Mouse (Mus musculus): Measurements from ENCODE around the gene Pdcd4. TPM values are rescaled to one million over a fixed set of nuclear protein-coding genes. Genes with fewer than 3 reads are reported as not detected.
A peak's percentile ranks its signal among the peaks of the same experiment; 100 is the strongest.

Gene Pdcd4
- total RNA-seq, 2 experiments from 2014 or later: 20.6 to 22.4 TPM

DNA sequence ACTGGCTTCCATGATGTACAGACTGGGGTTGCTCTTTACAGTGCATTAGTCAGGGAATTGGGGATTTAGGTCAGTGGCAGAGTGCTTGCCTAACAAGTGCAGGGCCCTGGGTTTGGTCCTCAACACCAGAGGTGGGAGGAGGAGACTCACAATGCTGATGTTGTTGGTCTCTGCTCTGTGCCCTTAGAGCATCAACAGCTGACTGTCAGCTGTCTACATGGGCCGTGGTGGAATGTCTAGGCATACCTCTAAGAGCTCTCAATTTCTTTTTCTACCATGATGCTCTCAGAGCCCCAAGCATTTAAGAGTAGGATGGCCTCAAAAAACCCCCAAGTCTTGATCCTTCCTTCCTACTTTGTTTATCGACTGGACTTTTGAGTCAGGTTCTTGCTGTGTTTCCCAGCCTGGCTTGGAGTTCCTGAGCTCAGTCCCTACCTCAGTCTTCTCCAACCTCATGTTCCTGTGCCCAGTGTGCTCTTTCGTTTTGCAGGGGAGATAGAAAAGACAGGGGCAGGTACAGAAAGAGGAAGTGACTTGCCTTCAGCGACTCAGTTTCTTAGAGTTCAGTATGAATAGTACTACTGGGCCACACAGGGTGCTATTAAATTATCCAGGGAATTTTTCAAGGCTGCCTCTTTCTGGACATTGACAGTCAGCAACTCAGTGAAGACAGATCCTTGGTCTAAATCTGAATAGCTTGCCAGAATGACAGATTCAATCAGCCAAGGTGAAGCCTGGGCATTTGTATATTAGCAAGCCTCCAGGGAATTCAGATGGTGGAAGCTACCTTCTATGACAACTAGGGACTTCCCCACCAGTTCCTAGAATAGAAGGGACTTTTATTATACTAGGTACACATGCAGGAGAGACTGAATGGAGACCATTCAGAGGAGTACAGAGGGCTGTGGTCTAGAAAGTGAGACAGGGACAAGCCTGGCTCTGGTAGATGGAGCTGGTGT lies 22.3 kb upstream of the Pdcd4 start:
- intact Hi-C loops (cut with DNase I; ENCODE audit: low total_unique reads): no loop called here
- DNase-seq: no peak

DNA sequence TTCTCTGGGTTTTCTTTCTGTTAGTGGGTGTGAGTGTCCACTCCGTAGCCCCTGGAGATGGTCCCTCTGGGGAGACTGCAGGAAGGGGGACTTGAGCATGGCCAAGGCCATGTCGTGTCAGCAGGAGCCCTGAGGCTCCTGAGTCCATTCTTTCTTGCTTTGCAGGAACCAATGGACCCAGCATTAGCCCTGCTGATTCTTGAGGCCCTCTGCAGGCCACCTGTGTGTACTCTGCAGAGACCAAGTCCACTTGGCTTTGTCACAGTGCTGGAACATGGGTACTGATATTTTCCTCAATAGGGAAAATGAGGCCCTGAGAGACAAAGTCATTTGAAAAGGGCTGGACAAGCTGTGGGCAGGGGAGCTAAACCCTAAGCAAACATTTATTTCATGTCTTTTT lies 21.5 kb upstream of the Pdcd4 start:
- DNase-seq: no peak
- intact Hi-C loops (cut with DNase I; ENCODE audit: low total_unique reads): no loop called here

DNA sequence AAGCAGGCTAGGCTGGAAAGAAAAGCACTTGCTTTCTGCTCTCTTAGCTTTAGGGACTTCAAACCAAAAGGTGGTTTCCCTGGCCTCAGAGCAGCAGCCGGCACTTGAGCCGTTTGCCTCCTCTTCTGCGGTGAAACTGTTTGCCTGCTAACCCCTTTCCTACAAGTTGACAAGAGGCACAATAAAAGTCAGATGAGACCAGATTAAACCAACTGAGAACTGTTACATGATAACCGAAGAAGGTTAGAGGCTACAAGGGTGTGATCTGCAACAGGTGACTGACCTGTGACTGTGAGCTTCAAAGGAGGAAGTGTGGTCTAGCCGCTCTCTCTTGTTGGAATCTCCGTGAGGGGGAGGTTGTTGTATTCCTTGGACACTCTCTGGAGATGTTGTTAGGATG lies 20.5 kb upstream of the Pdcd4 start:
- intact Hi-C loops (cut with DNase I; ENCODE audit: low total_unique reads): no loop called here
- DNase-seq: no peak

DNA sequence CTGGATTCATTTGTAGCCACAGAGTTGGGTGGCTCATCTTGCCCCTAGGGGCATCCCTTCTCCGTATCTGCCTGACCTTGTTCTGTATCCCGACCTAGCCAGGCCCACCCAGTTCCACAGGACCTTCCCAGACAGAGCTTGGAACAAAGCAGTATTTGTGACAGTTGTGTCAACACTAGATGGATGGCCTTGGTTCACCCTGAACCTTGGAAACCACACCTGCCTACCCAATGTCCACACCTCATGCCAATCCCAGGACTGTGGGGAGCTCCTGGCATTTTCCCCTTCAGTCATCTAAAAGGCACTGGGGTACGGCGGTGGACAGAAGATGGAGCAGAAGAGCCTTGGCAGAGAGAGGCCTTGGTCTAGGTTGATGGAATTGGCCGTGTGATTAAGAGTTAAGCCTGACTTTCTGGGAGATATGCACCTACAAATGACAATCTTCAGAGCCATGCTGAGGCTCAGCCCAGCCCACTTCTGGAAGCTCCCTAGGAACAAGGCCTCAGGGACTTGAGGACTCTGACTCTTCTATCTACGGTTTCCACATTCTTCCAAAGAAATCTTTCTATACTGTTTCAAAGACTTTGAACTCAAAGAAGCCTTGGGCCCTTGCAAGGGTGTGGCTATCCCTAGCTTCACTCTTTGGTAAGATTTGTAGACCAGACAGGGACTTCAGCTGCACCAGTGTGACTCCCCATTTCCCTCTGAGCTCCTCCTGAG lies 18.9 kb upstream of the Pdcd4 start:
- no peak for DNase-seq
- intact Hi-C loops (cut with DNase I; ENCODE audit: low total_unique reads): no loop called here

DNA sequence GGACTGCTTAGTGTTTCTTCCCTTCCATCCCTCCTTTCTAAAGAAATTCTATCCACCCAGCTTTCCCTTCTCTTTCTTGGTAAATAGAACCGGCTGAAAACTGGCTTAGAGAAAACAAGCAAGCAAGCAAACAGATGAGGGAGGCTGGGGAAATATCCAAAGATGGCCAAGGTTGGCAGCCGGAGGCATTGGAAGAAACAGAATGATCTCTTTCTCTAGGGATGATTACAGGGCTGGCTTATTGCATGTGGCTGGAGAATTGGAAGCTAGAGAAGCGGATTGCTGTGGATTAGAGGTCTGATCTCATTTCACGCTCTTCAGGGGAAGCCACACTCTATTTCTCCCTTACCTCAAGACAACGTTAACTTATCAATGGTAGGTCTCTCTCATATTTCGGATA lies 16.8 kb upstream of the Pdcd4 start:
- DNase-seq: no peak
- intact Hi-C loops (cut with DNase I; ENCODE audit: low total_unique reads): no loop called here

DNA sequence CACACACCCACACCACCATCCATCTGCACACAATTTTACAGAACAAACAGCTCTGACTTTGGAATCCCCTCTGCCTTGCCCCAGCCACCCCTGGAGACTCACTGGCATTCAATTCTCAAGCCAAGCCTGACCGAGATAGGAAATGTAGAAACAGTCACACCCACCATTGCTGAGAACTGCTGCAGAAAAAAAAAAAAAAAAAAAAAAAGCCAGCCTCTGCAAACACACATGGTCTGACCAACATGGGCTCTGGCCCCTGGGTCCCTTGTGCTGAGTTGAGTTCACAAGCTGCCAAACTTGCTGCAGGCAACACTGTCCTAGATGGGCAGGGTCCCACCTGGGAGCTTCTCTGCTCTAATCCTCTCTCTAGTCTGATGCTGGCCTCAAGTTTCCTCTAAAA lies 14.3 kb upstream of the Pdcd4 start:
- DNase-seq: no peak
- intact Hi-C loops (cut with DNase I; ENCODE audit: low total_unique reads): no loop called here

DNA sequence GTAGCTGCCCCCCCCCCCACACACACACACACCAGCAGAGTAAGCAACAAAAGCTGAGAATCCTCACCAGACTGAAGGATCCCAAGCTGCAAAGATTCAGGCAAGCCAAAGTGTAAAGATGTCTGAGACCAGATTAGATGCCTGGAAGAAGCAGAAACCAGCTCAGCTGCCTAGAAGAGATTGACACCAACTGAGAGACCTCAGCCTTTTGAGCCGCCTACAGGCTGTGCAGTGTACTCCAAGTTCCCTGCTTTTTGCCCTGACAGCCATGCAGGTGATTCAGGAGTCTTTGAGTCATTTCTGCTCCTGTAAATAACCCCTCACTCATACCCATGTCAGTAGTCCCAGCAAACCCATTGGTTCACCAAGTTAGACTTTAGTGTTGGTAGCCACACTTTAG lies 11.6 kb upstream of the Pdcd4 start:
- intact Hi-C loops (cut with DNase I; ENCODE audit: low total_unique reads): no loop called here
- no peak for DNase-seq

DNA sequence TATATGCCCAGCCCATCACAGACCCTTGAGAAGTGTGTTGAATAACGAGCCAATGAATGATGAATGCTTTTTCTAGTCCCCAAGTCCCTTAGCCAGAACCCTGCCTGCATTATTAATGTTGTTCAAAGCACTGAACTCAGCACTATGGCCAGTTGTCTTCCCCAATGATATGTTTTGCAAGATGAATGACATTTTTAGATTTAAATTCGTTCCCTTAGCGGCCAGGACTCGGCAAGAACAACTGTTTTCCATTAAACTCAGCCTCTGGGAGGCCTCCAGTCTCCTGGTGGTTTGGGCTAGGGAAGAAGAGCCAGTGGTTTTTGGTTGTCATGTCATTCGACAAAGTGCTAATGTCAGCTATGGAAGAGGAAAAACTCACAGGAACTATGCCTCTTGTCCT lies 10.2 kb upstream of the Pdcd4 start:
- intact Hi-C loops (cut with DNase I; ENCODE audit: low total_unique reads): no loop called here
- DNase-seq: no peak

DNA sequence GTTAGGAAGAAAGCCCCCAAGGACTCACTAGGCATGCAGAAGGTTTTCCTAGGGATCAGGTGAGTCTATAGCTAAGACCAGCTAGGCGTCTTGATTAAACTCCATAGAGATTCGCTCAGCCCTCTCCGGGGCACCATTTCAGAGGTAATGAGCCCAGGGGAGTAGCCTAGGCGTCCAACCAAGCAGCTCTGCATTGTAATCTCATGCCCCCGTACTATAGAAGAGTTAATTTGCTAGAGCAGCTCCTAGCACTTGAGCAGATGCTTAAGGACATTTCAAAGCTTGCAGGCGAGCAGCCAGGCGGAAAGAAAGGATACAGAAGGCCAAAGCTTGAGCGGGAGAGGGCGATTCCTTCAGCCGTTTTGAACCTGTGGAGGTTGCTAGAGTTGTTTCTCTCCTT lies 6.6 kb upstream of the Pdcd4 start:
- no peak for DNase-seq
- intact Hi-C loops (cut with DNase I; ENCODE audit: low total_unique reads): no loop called here

DNA sequence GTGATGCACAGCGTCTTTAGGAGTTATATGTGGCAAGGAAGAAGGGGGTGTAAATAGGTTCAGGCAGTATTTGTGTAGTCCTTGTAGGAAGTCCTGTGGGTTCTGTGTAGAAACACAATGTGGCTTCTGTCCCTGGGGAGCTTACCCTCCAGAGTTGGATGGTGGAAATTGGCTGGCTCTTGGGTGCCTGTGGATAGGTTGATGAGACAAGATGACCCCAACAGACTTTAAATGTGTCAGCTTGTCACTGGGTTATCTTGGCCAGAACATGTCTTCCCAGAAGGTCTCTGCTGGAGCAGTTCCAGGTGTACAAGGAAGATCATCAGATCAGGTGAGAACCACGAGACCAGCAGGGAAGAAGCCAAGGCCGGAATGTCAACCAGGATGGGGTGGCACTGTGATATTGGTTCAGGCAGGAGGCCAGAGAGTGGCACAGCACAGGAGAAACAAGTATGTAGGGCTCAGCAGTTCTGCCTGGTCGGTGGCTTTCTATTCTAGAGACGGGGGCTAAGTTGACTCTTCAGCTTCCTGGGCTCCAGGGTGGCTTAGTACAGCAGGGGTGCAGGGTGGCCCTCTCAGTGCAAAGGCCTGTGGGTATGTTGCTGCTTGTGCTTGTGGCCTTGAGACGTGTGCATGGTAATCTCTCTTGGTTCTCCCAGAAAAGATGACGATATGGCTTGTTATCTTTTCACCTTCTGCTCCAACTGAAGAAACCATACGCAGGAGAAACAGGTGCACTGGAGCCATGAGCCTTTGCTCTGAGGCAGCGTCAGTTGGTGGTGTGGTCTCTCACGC lies 5.3 kb upstream of the Pdcd4 start:
- DNase-seq: no peak
- intact Hi-C loops (cut with DNase I; ENCODE audit: low total_unique reads): no loop called here

DNA sequence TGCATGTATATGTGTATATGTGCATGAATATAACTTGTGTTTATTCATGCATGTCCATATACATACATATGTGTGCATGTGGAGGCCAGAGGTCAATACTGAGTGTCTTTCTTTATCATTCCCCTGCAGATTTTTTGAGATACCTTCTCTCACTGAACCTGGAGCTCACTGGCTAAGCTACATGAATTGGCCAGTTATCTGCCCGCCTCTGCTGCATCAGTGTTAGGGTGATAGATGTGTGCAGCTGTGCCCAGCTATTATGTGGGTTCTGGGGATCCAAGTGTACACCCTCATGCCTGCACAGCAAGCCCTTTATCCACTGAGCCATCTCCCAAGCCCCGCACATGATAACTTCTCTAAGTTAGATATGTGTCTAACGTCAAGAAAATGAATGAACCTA lies 4.2 kb upstream of the Pdcd4 start:
- intact Hi-C loops (cut with DNase I; ENCODE audit: low total_unique reads): no loop called here
- no peak for DNase-seq

DNA sequence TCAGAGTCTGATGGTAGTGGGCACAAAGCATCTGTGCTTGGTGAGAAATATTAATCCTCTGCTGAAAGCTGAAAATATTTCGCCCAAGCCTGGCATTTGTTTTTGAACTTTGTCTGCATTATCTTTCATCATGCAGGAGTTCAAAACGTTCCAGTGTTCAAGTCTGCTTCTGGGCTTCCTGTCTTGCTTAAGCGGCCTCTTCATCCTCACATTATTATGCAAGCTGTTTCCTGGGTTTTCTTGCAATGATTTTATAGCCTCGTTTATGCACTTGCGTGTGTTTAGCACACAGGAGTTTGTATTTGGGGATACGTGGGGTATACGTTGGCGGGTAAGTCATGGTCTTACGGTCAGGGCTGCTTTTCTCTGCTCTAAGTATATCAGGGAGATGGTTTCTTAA lies 3.7 kb upstream of the Pdcd4 start:
- intact Hi-C loops (cut with DNase I; ENCODE audit: low total_unique reads): no loop called here
- no peak for DNase-seq

DNA sequence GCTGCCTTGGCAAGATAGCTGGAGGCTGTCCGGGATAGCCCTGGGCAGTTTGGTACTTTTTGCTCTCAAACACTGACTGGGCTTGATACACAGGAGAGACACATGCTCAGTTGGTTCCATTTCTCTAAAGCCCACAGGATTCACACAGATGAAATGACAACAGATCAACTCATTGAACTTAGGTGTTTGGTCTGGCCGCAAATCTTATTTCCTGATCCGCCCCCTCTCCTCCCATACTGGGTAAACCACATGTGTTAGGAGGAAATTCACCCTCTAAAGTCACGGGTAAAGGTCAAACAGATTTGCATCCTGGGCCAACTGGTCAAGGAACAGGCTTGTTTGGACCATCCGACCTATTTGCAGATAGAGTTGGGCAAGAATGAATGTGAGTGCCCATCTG lies 2.5 kb upstream of the Pdcd4 start:
- no peak for DNase-seq
- intact Hi-C loops (cut with DNase I; ENCODE audit: low total_unique reads): no loop called here

DNA sequence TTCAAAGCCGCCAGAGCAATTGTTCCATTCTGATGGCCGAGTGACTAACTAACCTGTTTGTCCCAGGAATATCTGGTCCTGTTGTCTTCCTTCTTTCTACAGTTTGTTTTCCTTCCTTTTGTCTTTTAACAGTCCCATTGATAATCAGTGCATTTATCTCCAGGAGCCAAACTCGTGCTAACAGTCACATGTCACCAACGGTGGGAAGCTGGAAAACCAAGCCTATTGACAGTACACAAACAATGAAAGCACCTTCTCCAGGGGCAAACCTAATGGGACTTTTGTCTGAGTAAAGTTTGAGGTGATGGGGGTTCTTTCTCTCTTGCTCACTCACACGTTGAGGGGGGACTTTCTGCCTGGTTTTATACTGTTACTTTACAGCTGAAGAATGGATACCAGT lies 1.8 kb upstream of the Pdcd4 start:
- intact Hi-C loops (cut with DNase I; ENCODE audit: low total_unique reads): no loop called here
- no peak for DNase-seq

DNA sequence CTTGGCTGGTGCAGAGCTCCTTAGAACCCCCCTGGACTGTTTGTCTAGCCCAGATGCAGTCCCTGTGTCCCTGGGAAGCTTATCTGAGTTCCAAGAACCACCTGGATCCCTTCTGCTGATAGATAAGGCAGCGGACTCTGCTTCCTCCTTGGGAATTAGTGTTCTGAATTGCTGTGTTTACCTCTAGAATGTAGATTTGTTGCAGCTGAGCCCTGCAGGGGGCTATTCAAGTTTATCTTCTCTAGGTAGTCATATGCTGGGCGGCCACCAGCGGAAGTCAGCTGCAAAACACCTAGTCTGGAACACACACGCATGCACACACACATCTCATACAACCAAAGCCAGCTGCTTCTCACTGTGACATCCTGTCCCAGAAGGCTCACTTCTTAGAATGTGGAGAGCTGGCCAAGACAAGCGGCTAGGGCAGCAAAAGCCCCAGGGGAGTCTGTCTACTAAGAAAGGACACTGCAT lies 1.2 kb upstream of the Pdcd4 start:
- intact Hi-C loops (cut with DNase I; ENCODE audit: low total_unique reads): no loop called here
- no peak for DNase-seq

DNA sequence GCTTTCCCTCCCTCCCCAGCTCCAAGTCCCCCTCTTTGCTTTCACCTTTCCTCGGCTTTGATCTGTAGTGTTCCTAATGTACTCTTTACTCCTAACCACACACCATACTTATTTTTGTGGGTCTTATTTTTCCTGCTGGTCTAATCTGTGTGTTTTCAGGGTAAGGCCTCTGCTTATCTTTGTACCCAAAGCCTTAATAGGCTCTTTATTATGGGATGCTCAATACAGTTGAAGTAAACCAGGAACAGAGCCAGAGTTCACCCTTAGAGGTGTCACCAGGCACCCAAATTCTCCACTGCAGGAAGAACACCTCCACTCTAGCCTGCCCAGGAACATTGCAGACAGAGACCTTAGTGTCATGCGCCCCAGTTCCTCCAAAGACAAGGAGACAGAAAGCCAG lies 462 bp upstream of the Pdcd4 start:
- DNase-seq: no peak
- intact Hi-C loops (cut with DNase I; ENCODE audit: low total_unique reads): no loop called here

DNA sequence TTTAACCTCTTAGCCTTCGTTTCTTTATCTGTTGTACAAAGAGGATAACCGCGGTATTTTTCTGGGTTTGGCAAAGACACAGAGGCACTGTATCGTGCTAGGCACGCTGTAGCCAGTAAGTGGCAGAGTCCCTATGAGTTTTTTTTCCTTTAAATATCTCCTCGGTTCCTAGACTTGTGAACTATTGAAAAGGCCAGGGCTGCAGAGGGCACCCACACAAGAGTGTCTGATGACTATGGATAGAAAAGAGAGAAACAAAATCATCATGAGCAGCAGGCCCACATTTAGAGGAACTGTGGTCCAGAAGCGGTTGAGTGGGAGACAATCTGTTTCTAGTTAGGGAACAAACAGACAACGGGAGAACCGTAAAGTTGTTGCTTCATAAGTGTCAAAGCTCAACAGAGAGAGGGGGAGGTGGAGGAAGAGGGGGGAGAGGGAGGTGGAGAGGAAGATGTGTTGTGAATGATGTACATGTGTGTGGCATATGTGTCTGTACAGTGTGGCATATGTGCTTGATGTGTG lies 868 bp downstream of the Pdcd4 start:
- no peak for DNase-seq
- intact Hi-C loops (cut with DNase I; ENCODE audit: low total_unique reads): no loop called here

DNA sequence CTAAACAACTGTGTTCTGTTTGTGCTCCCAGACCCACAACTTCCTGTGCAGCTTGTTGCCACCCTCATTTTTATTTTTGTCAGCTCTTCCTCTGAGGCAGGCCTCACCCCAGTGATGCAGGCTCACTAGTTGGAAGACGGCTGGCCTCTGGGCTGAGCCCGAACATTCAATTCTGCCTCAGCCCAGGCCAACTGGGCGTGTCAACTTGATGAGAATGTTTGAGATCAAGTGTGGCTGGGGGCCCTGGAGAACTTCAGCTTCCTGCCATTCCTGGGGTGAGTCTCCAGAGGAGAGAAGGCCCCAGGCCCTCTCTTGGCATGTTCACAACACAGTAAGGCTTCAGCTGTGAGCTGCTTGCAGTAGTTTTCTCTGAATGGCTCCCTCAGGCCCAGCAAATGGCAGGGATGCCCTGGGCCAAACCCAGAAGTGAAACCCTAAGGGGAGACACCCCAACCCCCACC lies 1.7 kb downstream of the Pdcd4 start:
- intact Hi-C loops (cut with DNase I; ENCODE audit: low total_unique reads): no loop called here
- DNase-seq: peak; percentile 68

DNA sequence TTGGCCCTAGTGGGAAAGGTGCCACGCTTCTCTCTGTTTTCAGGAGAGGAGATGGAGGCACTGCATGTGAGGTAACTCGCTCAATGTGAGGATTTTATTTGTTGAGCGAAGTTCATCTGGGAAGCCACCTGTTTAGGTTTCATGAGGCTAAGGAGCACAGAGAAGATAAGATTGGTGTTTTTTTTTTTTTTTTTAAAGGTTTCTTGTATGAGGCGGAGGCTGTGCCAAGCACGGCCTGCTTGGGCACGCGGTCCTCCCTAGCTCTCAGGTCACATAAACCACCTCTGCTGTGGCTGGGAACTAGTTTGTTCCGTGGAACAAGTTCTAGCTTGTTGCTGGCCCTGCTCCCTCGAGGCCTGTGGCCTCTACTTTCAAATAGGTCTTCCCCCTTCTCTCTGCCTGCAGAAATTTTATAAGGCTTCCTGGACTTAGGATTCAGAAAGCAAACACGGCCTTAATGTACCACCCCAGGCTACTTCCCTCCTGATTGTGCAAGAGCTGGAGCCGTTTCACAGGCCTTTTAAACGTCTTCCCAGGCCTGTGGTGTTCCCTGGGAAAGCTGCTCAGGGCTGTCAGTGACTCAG lies 2.6 kb downstream of the Pdcd4 start:
- intact Hi-C loops (cut with DNase I; ENCODE audit: low total_unique reads): no loop called here
- no peak for DNase-seq

DNA sequence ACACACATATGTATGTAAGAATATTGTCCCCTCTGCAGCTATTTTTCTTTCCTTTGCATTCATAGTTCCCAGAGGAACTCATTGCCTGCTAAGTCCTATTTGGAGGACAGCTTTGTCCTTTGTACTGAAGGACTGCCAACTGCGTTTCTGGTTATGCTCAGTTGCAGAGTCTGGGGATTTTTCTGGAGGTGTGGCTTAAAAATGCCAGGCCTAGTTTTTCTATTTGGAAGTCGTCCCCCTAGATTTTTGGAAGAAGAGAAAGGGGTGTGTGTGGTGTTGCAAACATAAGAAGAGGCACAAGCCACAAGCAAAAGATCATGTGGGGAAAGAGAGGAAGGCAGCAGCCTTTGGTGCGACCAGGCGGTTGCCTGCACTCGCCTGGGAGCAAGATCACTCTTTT lies 6.0 kb downstream of the Pdcd4 start:
- DNase-seq: no peak
- intact Hi-C loops (cut with DNase I; ENCODE audit: low total_unique reads): no loop called here
